Mouse (Mus musculus): ENCODE data around the gene Cd24a. TPM values are rescaled to one million over a fixed set of nuclear protein-coding genes. Genes with fewer than 3 reads are reported as not detected.

The Cd24a gene
- polyA plus RNA-seq, 1 experiment = 63.0 TPM

DNA sequence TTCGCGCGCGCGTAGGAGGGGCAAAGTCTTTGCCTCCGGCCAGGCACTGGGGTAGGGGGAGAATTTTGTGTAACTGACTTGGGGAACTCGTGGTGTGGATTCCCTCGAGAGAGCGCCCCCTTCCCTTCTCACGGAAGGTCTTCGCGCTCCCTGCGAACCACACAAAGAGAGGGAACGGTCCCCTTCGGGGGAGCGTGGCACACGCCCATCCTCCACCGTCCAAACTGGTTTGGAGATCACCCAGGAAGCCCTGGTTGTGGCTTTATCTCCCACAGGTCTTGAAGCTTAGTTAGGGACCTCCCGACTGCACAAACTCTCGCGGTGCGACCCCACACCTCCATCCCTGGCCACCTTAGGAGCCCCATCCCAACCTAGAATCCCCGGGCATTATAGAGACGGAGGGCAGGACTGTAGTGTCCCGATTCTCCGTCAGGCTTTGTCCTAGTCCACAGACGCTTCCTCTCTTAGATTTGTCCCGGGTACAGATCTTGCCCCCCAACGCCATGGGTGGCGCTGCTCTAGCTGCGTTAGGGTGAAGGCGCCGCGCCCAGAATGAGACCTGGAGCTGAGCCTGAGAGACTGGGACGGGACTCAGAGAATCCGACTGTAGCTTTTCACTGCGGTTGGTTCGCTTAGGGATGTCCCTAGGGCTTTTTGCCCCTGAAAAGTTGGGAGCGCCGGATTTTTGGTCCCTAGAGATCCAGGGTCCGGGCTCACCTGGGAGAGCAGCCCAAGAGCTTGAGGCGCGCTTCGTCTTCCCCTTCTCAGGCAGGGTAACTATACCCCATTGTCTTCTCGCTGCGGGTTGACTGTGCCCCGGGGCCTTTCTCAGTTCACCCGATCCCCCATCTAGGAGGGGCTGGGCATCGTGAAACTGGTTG, 1.5 kb downstream of the Cd24a start:
- TF ChIP-seq POLR2A (IDR thresholded peaks at IDR 0.05; ENCODE audit: low read depth, low read length) (no peak), CTCF (IDR thresholded peaks at IDR 0.05; ENCODE audit: borderline replicate concordance, insufficient read depth, low read length) (no peak; the same call in 1 of the 2 replicates)
- peak overlapping the region; percentile 95 for H3K4me3 ChIP-seq (ENCODE audit: insufficient read depth, low read length)
- peak overlapping the region; percentile 21; the same call in 1 of the 2 replicates for H3K27ac ChIP-seq (ENCODE audit: insufficient read depth, low read length)
- H3K4me1 ChIP-seq (ENCODE audit: control insufficient read depth, insufficient read depth, low read length) = no peaks in the 10 kb centered on the region

DNA sequence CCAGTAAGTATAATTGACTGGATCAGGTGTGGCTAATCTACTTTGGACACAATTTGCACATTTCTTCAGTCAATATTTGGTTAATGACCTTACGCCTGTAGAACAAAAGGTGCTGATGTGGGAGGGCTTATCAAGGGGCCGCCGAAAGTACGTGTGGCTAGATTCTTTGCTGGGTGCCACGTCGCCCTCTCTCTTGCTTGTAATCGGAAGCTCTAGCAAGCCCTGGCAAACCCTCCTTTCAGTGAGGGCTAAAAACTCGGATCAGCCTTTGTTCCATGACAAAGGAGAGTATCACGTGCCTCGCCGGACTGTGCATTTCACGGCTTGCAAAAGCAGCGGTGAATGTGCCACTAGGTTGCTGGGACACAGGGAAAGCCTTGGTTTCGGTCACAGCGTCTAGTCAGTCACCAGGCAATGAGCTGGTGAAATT, 2.6 kb downstream of the Cd24a start:
- H3K4me1 ChIP-seq (ENCODE audit: control insufficient read depth, insufficient read depth, low read length) = no peaks in the 10 kb centered on the region
- H3K27ac ChIP-seq (ENCODE audit: insufficient read depth, low read length) = no peak overlapping the region
- H3K4me3 ChIP-seq (ENCODE audit: insufficient read depth, low read length) = peak overlapping the region; percentile 95
- TF ChIP-seq CTCF (IDR thresholded peaks at IDR 0.05; ENCODE audit: borderline replicate concordance, insufficient read depth, low read length) (no peak), POLR2A (IDR thresholded peaks at IDR 0.05; ENCODE audit: low read depth, low read length) (peak; percentile 54)

DNA sequence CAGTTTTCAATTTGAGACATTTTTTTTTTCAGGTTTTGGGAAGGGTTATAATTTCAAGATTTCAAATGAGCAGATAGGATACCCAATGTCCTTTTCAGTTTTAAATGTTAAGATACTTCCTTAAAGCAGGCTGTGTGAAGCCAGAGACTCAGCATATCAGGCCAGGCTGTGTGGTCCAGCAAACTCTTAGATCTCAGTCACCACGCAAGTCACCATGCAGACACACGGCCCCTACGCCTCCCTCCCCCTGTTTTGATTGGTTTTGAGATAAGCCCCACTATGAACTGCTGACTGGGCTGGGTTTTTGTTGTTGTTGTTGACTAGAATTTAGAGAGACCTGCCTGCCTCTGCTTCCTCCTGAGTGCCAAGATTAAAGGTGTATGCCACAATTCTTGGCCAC, 3.2 kb downstream of the Cd24a start:
- TF ChIP-seq CTCF (IDR thresholded peaks at IDR 0.05; ENCODE audit: borderline replicate concordance, insufficient read depth, low read length) (no peak), POLR2A (IDR thresholded peaks at IDR 0.05; ENCODE audit: low read depth, low read length) (no peak)
- H3K4me3 ChIP-seq (ENCODE audit: insufficient read depth, low read length) = peak overlapping the region; percentile 95
- no peak overlapping the region for H3K27ac ChIP-seq (ENCODE audit: insufficient read depth, low read length)
- no peaks in the 10 kb centered on the region for H3K4me1 ChIP-seq (ENCODE audit: control insufficient read depth, insufficient read depth, low read length)

DNA sequence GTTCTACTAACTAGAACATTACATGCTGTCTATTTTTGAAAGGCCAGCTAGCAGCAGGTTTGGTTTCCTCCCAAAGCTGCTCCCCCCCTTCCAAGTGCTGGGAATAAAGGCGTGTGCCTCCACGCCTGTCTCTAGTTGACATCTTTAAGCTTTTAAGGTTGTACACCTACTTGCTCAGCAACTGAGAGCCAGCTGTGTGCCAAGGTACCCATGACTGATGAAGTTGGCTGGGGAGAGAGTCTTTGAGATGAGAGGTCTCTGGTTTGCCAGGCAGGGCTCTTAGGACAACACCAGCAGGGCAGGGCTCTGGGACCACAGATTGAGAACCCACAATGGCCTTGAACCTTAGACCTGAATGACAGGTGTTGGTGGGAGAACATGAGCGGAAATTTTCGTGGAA, 6.5 kb downstream of the Cd24a start:
- H3K4me3 ChIP-seq (ENCODE audit: insufficient read depth, low read length) = no peak overlapping the region
- H3K4me1 ChIP-seq (ENCODE audit: control insufficient read depth, insufficient read depth, low read length) = no peaks in the 10 kb centered on the region
- no peak overlapping the region for H3K27ac ChIP-seq (ENCODE audit: insufficient read depth, low read length)
- TF ChIP-seq POLR2A (IDR thresholded peaks at IDR 0.05; ENCODE audit: low read depth, low read length) (no peak), CTCF (IDR thresholded peaks at IDR 0.05; ENCODE audit: borderline replicate concordance, insufficient read depth, low read length) (no peak)

DNA sequence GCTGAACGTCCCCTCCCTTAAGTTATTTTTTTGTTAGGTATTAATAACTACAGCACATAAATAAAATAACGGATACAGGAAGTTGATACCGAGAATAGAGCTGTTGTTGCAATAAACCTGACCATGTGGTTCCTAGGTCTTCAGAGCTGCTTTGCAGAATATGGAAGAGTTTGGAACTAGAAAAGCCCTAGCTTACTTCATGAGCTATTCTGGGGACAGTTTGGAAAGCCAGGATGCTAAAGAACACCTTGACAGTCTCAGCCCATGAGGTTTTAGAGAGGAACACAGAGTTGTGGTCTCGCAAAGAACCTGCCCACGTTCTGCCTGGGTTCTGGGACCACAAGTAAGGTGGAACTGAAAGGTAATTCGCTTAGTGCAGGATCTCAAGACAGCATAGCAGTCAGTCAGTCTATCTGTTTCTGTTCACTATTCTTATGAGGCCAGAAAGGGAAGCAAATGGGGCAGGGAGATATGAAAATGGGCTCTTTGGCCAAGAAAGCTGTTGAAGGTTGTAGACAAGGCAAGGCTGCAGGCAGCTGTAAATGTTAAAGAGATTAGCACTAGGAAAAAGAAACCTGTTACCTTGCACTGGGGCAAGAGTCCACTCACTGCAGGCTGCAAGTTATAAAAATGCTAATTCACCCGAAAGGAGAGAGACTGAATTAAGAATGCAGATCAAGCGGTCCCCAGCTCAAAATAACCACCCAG, 10.5 kb downstream of the Cd24a start:
- Histone ChIP-seq H3K27ac (ENCODE audit: insufficient read depth, low read length) (no peak overlapping the region), H3K4me3 (ENCODE audit: insufficient read depth, low read length) (no peak overlapping the region), H3K4me1 (ENCODE audit: control insufficient read depth, insufficient read depth, low read length) (no peaks in the 10 kb centered on the region)
- TF ChIP-seq POLR2A (IDR thresholded peaks at IDR 0.05; ENCODE audit: low read depth, low read length) = no peak
- TF ChIP-seq CTCF (IDR thresholded peaks at IDR 0.05; ENCODE audit: borderline replicate concordance, insufficient read depth, low read length) = no peak

DNA sequence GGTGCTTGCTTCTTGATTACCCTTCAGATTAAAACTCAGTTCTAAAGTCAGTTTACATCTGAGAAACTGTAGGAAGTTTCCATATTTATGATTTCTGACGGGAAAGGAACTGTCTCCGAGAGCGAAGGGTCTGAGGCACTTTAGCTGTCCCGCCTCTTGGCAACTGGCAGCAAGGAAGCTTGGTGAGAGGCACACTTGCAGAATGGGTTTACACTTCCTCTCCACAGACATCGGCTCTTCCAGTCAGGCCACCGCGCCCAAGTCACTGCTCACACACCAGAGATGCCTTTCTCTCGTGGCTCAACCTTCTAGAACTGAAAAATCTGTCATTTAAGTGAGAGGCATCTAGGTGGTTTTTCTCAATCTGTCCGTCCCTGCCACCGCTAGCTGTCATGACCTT, 13.4 kb downstream of the Cd24a start:
- Histone ChIP-seq H3K4me1 (ENCODE audit: control insufficient read depth, insufficient read depth, low read length) (no peaks in the 10 kb centered on the region), H3K27ac (ENCODE audit: insufficient read depth, low read length) (no peak overlapping the region), H3K4me3 (ENCODE audit: insufficient read depth, low read length) (no peak overlapping the region)
- TF ChIP-seq CTCF (IDR thresholded peaks at IDR 0.05; ENCODE audit: borderline replicate concordance, insufficient read depth, low read length) (no peak), POLR2A (IDR thresholded peaks at IDR 0.05; ENCODE audit: low read depth, low read length) (no peak)

DNA sequence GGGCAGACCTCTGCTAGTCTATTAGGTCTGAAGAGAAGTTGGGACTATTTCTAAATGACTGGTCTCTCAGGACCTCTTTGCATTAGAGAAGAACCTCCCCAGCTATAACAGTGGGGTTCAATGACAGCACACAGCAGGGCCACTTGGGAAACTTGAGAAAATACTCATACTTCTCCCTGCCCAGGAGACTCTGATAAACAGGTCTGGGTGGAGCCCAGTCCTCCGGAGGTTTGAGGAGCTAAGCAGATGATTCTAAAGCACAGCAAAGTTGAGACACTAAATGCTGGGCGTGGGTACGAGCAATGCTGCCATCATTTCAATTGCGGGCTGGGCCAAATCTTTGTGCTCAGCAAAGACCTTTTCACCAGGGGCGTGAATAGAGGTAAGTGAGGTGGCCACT, 15.1 kb downstream of the Cd24a start:
- Histone ChIP-seq H3K27ac (ENCODE audit: insufficient read depth, low read length) (no peak overlapping the region), H3K4me1 (ENCODE audit: control insufficient read depth, insufficient read depth, low read length) (no peaks in the 10 kb centered on the region), H3K4me3 (ENCODE audit: insufficient read depth, low read length) (no peak overlapping the region)
- TF ChIP-seq CTCF (IDR thresholded peaks at IDR 0.05; ENCODE audit: borderline replicate concordance, insufficient read depth, low read length) (no peak), POLR2A (IDR thresholded peaks at IDR 0.05; ENCODE audit: low read depth, low read length) (no peak)

DNA sequence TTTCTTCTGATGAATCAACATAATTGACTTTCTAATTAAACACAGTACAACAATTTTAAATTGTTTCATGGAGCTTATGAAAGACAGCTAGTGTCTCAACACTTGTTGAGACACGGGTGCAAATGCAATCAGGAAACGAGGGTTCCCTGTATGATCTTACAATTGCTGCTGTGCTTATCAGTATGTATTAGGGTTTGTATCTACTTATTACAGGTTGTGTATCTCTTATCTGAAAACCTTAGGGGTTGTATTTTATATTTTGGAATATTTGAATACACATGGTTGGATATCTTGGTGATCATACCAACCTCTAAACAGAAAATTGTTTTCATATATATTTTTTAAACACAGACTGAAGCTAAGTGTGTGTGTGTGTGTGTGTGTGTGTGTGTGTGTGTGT, 16.1 kb downstream of the Cd24a start:
- no peak overlapping the region for H3K4me3 ChIP-seq (ENCODE audit: insufficient read depth, low read length)
- H3K4me1 ChIP-seq (ENCODE audit: control insufficient read depth, insufficient read depth, low read length) = no peaks in the 10 kb centered on the region
- TF ChIP-seq POLR2A (IDR thresholded peaks at IDR 0.05; ENCODE audit: low read depth, low read length) = no peak
- no peak for TF ChIP-seq CTCF (IDR thresholded peaks at IDR 0.05; ENCODE audit: borderline replicate concordance, insufficient read depth, low read length)
- H3K27ac ChIP-seq (ENCODE audit: insufficient read depth, low read length) = no peak overlapping the region

DNA sequence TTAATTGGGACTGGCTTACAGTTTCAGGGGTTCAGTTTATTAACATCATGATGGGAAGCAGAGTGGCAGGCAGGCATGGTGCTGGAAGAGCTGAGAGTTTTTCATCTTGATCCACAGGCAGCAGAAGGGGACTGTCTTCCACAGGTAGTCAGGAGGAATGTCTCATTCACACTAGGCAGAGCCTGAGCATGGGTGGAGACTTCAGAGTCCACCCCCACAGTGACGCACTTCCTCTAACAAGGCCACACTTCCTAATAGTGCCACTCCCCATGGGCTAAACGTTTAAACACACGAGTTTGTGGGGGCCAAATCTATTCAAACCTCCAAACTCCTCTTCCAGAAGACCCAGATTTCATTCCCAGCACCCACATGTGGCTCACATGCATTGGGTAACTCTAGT, 16.8 kb downstream of the Cd24a start:
- Histone ChIP-seq H3K4me3 (ENCODE audit: insufficient read depth, low read length) (no peak overlapping the region), H3K27ac (ENCODE audit: insufficient read depth, low read length) (no peak overlapping the region), H3K4me1 (ENCODE audit: control insufficient read depth, insufficient read depth, low read length) (no peaks in the 10 kb centered on the region)
- TF ChIP-seq CTCF (IDR thresholded peaks at IDR 0.05; ENCODE audit: borderline replicate concordance, insufficient read depth, low read length) (no peak), POLR2A (IDR thresholded peaks at IDR 0.05; ENCODE audit: low read depth, low read length) (no peak)
